Mouse (Mus musculus): ENCODE results near the gene 2410137M14Rik. TPM values are rescaled to one million over a fixed set of nuclear protein-coding genes. Genes with fewer than 3 reads are reported as not detected.
A peak's percentile ranks its signal among the peaks of the same experiment; 100 is the strongest.

2410137M14Rik gene
- polyA plus RNA-seq, 1 experiment from 2014 or later, result not detected

DNA sequence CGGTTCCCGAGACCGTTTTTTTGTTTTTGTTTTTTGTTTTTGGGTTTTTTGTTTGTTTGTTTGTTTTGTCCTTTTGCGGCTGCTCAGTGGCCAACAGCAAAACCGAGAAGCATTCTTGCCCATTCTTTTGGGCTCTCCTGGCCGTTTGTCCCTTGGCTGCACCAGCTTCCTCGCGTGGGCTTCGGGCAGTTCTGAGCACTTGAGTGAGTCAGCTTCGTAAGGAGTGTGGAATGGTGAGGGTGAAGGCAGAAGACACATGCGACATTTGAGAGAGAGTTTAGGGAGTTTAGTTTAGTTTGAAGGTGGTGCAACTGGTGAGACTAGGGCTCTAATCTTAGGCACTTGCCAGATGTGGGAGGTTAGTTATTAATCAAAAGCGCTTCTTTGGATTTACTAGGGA lies 22.2 kb downstream of the 2410137M14Rik start:
- H3K4me1 ChIP-seq (ENCODE audit: control insufficient read depth, insufficient read depth, low read length), result peaks cover 10% of the 10 kb centered on the region
- peak overlapping the region; percentile 76 for H3K27ac ChIP-seq (ENCODE audit: low read length)

DNA sequence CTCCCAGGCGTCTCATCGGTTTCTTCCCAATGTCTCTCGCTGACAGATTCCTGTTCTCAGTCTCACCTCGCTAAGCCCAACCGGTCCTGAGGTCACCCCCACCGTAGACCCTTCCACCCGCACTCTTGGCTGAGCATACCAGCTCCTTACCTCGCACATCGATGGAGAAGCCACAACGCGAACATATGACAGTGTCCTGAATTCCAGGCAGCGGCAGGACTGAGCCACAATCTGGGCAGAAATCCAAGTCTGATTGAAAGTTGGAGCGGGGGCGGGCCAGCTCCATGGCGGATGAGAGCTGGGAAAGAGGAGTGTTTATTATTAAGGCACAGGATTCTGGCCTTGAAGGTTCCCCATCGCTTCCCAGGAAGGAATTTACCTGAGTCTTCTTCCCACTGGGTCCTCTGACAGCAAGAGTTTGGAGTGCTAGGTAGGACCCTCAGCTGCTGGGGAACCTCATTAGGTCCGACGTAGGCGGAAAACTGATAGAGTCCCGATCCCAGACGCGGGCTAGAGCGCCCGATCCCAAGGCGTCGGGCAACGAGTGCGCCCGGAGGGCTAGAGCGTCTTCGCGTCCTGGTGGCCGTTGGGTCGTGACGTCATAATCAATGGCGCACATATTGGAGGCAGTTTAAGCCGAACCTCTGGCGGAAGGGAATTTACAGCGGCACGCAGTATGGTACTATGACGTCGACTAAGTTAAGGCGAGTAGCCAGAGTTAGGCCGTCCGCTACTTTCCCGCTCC lies 22.9 kb downstream of the 2410137M14Rik start, which contains the start of the genes Znrd1 and Znrd1as:
Gene Znrd1, minus strand, starts transcription at position 561 of the 745 bp plus-strand sequence.
Gene Znrd1as, plus strand, starts transcription at position 594 of the 745 bp plus-strand sequence.
- H3K4me1 ChIP-seq (ENCODE audit: control insufficient read depth, insufficient read depth, low read length), result peaks cover 10% of the 10 kb centered on the region
- no peaks in the 10 kb centered on the region for H3K27me3 ChIP-seq (ENCODE audit: control insufficient read depth, insufficient read depth, low read length)
- H3K27ac ChIP-seq (ENCODE audit: low read length), result peak within 1 kb of the TSS; percentile 91
- WGBS, result under 1% methylated on average over 46 of the region's 46 CpGs
- H3K36me3 ChIP-seq (ENCODE audit: control insufficient read depth, insufficient read depth), result peaks cover 6% of the 10 kb centered on the region
- ATAC-seq (replicated peaks; ENCODE audit: extremely low read depth, insufficient read depth, low FRiP score), result peak; percentile 96
- peak within 1 kb of the TSS; percentile 89 for H3K9ac ChIP-seq (ENCODE audit: low read length)
- H3K4me3 ChIP-seq (ENCODE audit: low read length), result peak within 1 kb of the TSS; percentile 85
- peak within 1 kb of the TSS; percentile 87 for H3K4me2 ChIP-seq (ENCODE audit: low read depth, low read length)
- H3K9me3 ChIP-seq (replicated peaks; ENCODE audit: control insufficient read depth, low read length), result no peaks in the 10 kb centered on the region

More for the DNA sequence above, 22.2 kb downstream of the 2410137M14Rik start:
- ATAC-seq (replicated peaks; ENCODE audit: extremely low read depth, insufficient read depth, low FRiP score), result no peak
- peaks cover 6% of the 10 kb centered on the region for H3K36me3 ChIP-seq (ENCODE audit: control insufficient read depth, insufficient read depth)
- H3K9me3 ChIP-seq (replicated peaks; ENCODE audit: control insufficient read depth, low read length), result no peaks in the 10 kb centered on the region
- WGBS, result 7% methylated on average over 12 of the region's 12 CpGs
- H3K9ac ChIP-seq (ENCODE audit: low read length), result peak overlapping the region; percentile 88
- peak overlapping the region; percentile 87 for H3K4me2 ChIP-seq (ENCODE audit: low read depth, low read length)
- H3K4me3 ChIP-seq (ENCODE audit: low read length), result peak overlapping the region; percentile 85
- no peaks in the 10 kb centered on the region for H3K27me3 ChIP-seq (ENCODE audit: control insufficient read depth, insufficient read depth, low read length)

GRCm38 (mm10) chr17:36953062-36953461 lies 28.0 kb downstream of the 2410137M14Rik start:
- no peak overlapping the region for H3K4me2 ChIP-seq (ENCODE audit: low read depth, low read length)
- ATAC-seq (replicated peaks; ENCODE audit: extremely low read depth, insufficient read depth, low FRiP score), result no peak
- H3K4me3 ChIP-seq (ENCODE audit: low read length), result no peak overlapping the region
- H3K27ac ChIP-seq (ENCODE audit: low read length), result no peak overlapping the region
- peaks cover 9% of the 10 kb centered on the region for H3K4me1 ChIP-seq (ENCODE audit: control insufficient read depth, insufficient read depth, low read length)
- no peaks in the 10 kb centered on the region for H3K27me3 ChIP-seq (ENCODE audit: control insufficient read depth, insufficient read depth, low read length)
- no peak overlapping the region for H3K9ac ChIP-seq (ENCODE audit: low read length)
- 81% methylated on average over 1 of the region's 1 CpGs for WGBS
- no peaks in the 10 kb centered on the region for H3K9me3 ChIP-seq (replicated peaks; ENCODE audit: control insufficient read depth, low read length)
- H3K36me3 ChIP-seq (ENCODE audit: control insufficient read depth, insufficient read depth), result peaks cover 15% of the 10 kb centered on the region

DNA sequence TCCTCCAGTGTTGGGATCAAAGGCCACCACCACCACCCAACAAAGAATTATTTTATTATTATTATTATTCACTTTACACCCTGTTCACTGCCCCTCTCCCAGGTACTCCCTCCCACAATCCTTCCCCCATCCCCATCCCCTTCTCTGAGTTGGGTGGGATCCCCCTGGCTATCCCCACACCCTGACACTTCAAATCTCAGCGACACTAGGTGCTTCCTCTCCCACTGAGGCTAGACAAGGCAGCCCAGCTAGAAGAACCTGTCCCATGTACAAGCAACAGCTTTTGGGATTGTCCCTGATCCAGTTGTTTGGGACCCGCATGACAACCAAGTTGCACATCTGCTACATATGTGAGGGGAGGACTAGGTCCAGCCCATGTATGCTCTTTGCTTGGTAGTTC lies 28.4 kb downstream of the 2410137M14Rik start:
- Histone ChIP-seq H3K9me3 (replicated peaks; ENCODE audit: control insufficient read depth, low read length) (no peaks in the 10 kb centered on the region), H3K4me2 (ENCODE audit: low read depth, low read length) (no peak overlapping the region), H3K9ac (ENCODE audit: low read length) (no peak overlapping the region), H3K27me3 (ENCODE audit: control insufficient read depth, insufficient read depth, low read length) (no peaks in the 10 kb centered on the region), H3K27ac (ENCODE audit: low read length) (no peak overlapping the region), H3K4me3 (ENCODE audit: low read length) (no peak overlapping the region), H3K4me1 (ENCODE audit: control insufficient read depth, insufficient read depth, low read length) (peaks cover 8% of the 10 kb centered on the region), H3K36me3 (ENCODE audit: control insufficient read depth, insufficient read depth) (peaks cover 15% of the 10 kb centered on the region)
- ATAC-seq (replicated peaks; ENCODE audit: extremely low read depth, insufficient read depth, low FRiP score), result no peak
- WGBS, result 86% methylated on average over 2 of the region's 2 CpGs

DNA sequence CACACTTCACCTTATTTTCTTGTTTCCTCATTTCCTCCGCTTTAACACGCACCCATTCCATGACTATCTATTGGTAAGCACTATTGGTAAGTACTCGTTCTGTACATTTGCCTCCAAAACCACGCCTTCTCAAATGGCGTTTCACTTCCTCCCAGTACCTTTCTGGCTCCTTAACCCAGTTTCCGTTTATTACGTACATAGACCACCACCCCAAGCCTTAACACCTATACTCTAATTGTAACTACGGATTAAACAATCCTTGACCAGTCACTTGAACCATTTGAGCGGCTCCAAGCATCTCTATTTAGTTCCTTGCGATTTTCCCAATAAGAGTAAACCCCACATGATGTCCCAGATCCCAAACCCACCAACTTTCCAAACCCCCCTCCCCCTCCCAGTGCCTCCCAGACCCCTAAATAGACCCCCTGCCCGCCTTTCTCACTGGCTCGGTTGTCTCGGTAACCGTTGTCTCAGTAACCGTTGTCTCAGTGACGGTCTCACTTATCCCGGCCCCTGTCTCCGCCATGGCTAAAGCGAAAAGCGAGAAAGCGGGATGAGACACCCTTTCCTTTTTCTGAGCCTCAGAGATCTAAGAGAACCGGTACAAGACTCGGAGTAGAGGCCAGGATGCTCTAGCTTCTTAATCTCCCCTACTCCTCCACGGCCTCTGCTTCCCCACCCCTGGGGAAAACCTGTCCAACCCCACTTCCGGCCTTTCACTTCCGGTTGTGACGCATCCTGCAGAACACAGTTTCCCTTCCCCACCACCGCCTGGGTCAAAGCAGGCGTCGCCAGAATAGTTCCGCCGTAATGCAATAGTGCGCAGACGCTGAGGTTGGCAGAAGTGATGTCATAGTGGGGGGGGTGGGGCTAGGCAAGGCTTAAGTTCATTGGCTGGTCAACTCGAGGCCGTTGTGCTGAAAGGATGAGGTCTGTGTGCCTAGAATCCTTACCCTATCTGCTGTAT lies 29.8 kb downstream of the 2410137M14Rik start, which contains the start of gene Ppp1r11:
Gene Ppp1r11, minus strand, starts transcription at position 761 of the 967 bp plus-strand sequence.
- Histone ChIP-seq H3K9me3 (replicated peaks; ENCODE audit: control insufficient read depth, low read length) (no peaks in the 10 kb centered on the region), H3K27ac (ENCODE audit: low read length) (peak within 1 kb of the TSS; percentile 76), H3K9ac (ENCODE audit: low read length) (peak within 1 kb of the TSS; percentile 85), H3K4me2 (ENCODE audit: low read depth, low read length) (peak within 1 kb of the TSS; percentile 78), H3K36me3 (ENCODE audit: control insufficient read depth, insufficient read depth) (peaks cover 11% of the 10 kb centered on the region), H3K4me3 (ENCODE audit: low read length) (peak within 1 kb of the TSS; percentile 91), H3K4me1 (ENCODE audit: control insufficient read depth, insufficient read depth, low read length) (peaks cover 4% of the 10 kb centered on the region), H3K27me3 (ENCODE audit: control insufficient read depth, insufficient read depth, low read length) (peaks cover 2% of the 10 kb centered on the region)
- peak; percentile 97 for ATAC-seq (replicated peaks; ENCODE audit: extremely low read depth, insufficient read depth, low FRiP score)
- 2% methylated on average over 36 of the region's 36 CpGs for WGBS

GRCm38 (mm10) chr17:36949265-36949664 lies 31.8 kb downstream of the 2410137M14Rik start:
- no peak for ATAC-seq (replicated peaks; ENCODE audit: extremely low read depth, insufficient read depth, low FRiP score)
- Histone ChIP-seq H3K4me3 (ENCODE audit: low read length) (no peak overlapping the region), H3K36me3 (ENCODE audit: control insufficient read depth, insufficient read depth) (peaks cover 10% of the 10 kb centered on the region), H3K4me1 (ENCODE audit: control insufficient read depth, insufficient read depth, low read length) (peaks cover 4% of the 10 kb centered on the region), H3K9ac (ENCODE audit: low read length) (no peak overlapping the region), H3K4me2 (ENCODE audit: low read depth, low read length) (no peak overlapping the region), H3K9me3 (replicated peaks; ENCODE audit: control insufficient read depth, low read length) (no peaks in the 10 kb centered on the region), H3K27me3 (ENCODE audit: control insufficient read depth, insufficient read depth, low read length) (peaks cover 21% of the 10 kb centered on the region), H3K27ac (ENCODE audit: low read length) (no peak overlapping the region)
- 87% methylated on average over 8 of the region's 8 CpGs for WGBS

GRCm38 (mm10) chr17:36948286-36948685 lies 32.8 kb downstream of the 2410137M14Rik start:
- H3K27me3 ChIP-seq (ENCODE audit: control insufficient read depth, insufficient read depth, low read length), result peaks cover 31% of the 10 kb centered on the region
- no peaks in the 10 kb centered on the region for H3K9me3 ChIP-seq (replicated peaks; ENCODE audit: control insufficient read depth, low read length)
- H3K4me1 ChIP-seq (ENCODE audit: control insufficient read depth, insufficient read depth, low read length), result peaks cover 5% of the 10 kb centered on the region
- 100% methylated on average over 1 of the region's 1 CpGs for WGBS
- H3K27ac ChIP-seq (ENCODE audit: low read length), result no peak overlapping the region
- H3K4me2 ChIP-seq (ENCODE audit: low read depth, low read length), result no peak overlapping the region
- no peak overlapping the region for H3K9ac ChIP-seq (ENCODE audit: low read length)
- no peak overlapping the region for H3K4me3 ChIP-seq (ENCODE audit: low read length)
- ATAC-seq (replicated peaks; ENCODE audit: extremely low read depth, insufficient read depth, low FRiP score), result no peak
- peaks cover 8% of the 10 kb centered on the region for H3K36me3 ChIP-seq (ENCODE audit: control insufficient read depth, insufficient read depth)

GRCm38 (mm10) chr17:36947051-36947819 lies 33.8 kb downstream of the 2410137M14Rik start:
- ATAC-seq (replicated peaks; ENCODE audit: extremely low read depth, insufficient read depth, low FRiP score), result no peak; the same call in 1 of the 2 replicates
- H3K9ac ChIP-seq (ENCODE audit: low read length), result peak overlapping the region; percentile 80
- peaks cover 15% of the 10 kb centered on the region for H3K4me1 ChIP-seq (ENCODE audit: control insufficient read depth, insufficient read depth, low read length)
- H3K4me3 ChIP-seq (ENCODE audit: low read length), result peak overlapping the region; percentile 64
- WGBS, result under 1% methylated on average over 62 of the region's 62 CpGs
- H3K27ac ChIP-seq (ENCODE audit: low read length), result no peak overlapping the region
- H3K9me3 ChIP-seq (replicated peaks; ENCODE audit: control insufficient read depth, low read length), result no peaks in the 10 kb centered on the region
- peaks cover 8% of the 10 kb centered on the region for H3K36me3 ChIP-seq (ENCODE audit: control insufficient read depth, insufficient read depth)
- peak overlapping the region; percentile 97 for H3K4me2 ChIP-seq (ENCODE audit: low read depth, low read length)
- peaks cover 42% of the 10 kb centered on the region for H3K27me3 ChIP-seq (ENCODE audit: control insufficient read depth, insufficient read depth, low read length)
